Mouse (Mus musculus) c-Kit-positive CD71-negative TER-119-negative erythroid progenitor cells, embryonic 14.5 days (primary cell): ENCODE measurements around the gene Olfr961.

ENCODE experiments used
- DNase-seq: peaks from one replicate; pipeline ENCODE4 v3.0.0-alpha.2; 2013; ENCODE audit warnings: low read depth

Gene Olfr961

DNA sequence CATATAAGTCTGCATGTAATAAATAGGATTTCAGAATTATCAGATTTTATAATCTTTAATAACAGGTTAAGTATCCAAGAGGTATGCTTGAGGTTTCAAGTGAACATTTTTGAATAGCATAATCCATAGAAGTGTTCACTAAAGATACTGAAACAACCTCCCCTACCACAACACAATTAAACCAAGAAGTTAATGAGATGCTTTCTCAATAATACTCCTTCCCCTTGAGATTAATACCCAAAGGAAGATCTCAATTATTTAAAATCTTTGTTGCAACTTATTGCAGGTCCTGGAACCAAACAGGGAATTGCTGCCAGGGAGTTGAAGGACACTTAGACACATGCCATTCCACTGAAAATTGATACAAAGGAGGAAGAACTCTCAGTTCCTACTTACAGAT, at the start of gene Olfr961:
TSS of gene Olfr961 (plus strand) at position 301 of the 400 bp plus-strand sequence.
- no peak for DNase-seq

DNA sequence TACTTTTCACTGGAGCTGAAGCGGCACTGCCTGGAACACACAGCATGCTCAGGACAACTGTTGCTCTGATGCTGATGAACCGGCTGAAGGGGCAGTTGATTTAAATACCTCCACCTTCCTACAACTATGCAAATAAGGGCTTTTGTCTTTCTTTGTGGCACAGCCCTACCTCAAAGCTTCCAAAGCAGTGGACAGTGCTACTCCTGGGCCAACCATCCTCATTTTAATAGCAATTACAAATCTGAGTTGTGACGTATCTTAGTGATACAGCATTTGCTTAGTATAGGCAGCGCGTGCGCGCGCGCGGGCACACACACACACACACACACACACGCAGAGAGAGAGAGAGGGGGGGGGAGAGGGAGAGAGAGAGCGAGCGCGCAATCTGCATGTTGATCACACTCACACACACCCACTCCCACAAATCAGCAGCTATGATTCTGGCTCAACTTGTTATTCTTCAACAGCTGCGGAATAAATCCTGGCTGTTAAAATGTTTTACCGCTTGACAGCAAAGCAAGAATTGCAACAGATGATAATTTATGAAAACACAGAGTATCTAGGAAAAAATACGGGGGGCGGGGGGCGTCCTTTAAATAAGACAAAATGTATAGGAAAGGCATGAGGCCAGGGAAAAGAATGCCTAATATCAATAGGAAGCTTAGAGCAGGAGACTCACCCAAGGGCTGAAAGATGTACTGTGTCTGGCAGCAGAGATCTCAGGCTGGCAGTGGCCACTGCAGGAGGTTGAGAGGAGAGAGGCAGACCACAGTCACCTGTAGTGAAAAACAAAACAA, 42.2 kb upstream of the Olfr961 start:
- no peak for DNase-seq

DNA sequence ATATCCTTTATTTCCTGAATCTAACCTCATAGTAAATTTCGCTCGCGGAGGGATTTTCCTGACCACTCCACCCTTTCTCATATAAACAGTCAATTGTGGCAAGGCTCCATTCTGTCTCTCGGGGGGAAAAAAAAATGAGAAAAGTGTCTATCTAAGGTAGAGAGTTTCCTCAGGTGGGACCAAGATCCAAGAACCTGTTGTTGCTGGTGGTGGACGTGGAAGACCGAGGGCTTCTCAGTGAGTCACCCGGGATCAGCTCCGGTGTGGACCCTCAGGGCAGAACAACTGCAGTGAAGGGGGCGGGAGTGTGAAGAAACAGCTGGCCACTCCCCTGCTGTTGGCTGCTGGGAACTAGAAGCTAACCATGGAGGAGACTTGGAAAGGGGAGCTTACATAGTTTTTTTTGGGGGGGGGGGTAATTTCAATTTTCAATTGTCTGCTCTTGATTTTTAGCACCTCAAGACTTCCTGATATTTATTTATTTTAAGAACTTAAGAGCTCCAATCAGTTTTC, 41.5 kb upstream of the Olfr961 start:
- no peak for DNase-seq

DNA sequence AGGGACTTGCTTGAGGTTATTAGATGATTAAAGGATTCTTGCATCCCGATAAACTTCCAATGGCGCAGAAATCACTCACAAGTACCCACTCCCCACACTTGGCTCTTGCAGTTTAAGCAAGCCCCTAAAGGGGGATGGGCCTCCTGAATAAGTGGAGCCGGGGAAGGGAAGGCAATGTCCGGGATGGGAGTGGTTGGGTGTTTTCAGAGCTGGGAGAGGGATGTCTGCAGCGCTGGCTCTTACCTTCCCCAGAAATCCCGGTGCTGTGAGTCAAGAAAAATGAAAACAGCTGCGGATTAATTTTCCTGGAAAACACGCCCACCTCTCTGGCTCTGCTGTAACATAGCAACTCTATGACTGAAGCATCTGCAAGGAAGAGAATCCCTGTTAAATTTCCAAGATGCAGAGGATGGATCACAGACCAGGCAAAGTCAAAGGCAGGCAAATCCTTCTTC, 40.9 kb upstream of the Olfr961 start, which contains the start of gene AW551984:
TSS of gene AW551984 (minus strand) at position 405 of the 455 bp plus-strand sequence.
- DNase-seq, result no peak

DNA sequence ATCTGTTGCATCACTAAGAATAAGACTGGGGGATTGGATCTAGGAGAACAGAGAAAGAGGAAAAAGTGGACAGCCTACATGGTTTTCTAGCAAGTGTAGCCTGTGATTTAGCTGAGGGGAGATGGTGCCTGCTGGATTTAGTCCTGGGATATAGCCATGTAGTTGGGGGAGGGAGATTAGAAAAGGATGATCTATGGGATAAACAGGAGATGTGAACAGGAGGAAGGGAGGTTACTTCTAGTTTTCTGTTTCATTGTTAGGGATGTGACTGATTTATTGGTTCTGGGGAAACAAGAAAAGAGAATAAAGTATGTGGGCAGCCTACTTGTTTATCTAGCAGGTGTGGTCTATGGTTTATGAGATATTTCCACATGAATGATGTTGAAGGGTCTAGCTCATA, 36.4 kb upstream of the Olfr961 start:
- no peak for DNase-seq

DNA sequence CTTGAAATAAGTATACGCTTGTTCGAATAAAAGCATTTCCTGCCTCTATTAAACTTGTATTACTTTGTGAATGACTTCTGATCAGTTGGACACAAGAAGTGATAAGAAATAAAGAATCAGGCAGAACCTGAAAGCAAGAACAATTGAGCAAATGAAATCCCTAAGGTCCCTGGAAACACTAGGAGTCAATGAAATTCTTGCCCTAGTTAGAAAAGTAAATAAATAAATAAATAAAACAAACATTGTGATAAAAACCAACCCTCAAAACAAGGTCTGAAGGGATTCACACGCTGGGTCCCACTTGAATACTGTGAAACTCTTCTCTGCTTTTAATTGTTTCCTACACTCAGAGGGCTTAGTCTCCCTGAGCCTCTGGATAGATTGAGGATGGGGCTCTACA, 34.5 kb upstream of the Olfr961 start, which contains the start of gene Olfr148:
TSS of gene Olfr148 (plus strand) at position 301 of the 400 bp plus-strand sequence.
- DNase-seq, result no peak

DNA sequence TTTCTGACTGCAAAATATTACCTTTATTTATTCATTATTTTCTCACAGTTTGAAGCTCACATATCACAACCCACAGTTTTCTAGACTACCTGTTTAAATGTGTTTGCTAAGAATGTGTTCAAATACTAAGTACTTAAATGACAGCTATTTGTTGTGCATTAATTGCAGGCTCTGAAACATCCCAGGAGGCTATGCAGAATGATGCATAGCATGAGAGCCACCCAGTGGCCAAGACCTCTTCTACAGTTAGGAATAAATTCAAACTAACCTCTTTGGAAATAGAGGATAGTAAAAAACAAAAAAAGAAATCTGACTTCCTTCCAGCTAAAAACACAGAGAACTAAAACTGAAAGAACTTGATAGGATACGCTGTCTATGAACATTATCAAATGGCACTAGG, 32.9 kb upstream of the Olfr961 start:
- DNase-seq, result no peak

DNA sequence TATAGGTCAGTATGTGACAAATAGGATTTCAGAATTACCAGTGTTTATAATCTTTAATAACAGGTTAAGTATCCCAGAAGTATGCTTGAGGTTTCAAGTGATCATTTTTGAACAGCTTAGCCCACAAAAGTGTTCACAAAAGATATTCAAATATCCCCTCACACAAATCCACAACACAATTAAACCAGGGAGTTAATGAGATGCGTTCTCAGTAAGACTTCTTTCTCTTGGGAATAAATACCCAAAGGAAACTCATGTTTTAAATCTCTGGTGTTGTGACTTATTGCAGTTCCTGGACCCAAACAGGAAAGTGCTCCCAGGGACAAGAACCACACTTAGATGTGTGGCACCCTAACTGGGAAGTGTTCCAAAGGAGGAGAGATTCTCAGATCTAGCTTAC, 23.8 kb upstream of the Olfr961 start, which contains the start of gene Olfr960:
TSS of gene Olfr960 (plus strand) at position 301 of the 400 bp plus-strand sequence.
- no peak for DNase-seq

DNA sequence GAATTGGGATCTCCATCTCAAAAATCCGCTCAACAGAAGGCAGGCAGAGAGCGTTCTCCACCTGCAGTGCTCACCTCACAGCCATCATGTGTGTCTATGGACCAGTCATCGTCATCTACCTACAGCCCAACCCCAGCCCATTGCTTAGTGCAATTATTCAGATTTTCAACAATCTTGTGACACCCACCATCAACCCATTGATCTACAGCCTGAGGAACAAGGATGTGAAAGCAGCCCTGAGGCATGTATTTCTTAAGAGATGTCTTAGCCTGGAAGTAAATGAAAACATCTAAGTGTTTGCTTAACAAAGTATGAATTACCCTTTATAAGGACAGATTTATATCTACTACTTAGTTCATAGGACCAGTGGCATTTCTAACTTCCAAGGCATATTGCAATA, 21.1 kb upstream of the Olfr961 start:
- DNase-seq, result no peak

DNA sequence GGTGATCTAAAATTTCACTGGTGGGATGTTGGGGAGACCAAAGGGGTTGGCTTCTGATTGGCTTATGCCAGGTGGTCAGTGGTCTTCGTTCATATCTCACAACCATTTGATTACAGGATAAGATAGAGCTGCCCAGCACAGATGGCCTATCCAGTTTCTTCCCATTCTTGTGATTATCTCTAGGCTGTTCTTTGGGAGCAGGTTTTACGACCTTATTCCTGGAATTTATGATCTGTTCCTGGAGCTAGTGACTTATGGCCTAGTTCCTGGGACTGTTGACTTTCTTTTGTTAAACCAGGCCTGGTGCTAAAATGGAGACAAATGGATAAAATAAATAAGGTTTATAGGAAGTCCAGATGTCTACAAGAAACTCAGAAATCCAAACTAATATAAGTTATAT, 20.2 kb upstream of the Olfr961 start:
- DNase-seq, result no peak

DNA sequence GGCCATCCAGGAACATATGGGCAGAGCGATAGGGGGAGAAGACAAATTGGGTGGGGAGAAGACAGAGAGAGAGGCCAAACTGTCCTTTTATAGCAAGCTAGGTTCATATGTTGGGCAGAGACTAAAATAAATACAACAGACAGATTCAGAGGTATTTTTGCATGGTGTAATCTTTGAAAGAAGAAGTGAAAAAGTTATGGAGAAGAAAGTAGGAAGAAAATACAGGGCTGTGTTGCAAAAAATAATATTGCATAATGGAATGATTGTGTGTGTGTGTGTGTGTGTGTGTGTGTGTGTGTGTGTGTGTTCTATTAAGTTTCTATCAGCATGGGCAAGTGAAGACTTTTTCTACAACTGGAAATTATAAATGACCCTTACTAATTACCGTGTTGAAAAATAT, 15.8 kb upstream of the Olfr961 start:
- no peak for DNase-seq

DNA sequence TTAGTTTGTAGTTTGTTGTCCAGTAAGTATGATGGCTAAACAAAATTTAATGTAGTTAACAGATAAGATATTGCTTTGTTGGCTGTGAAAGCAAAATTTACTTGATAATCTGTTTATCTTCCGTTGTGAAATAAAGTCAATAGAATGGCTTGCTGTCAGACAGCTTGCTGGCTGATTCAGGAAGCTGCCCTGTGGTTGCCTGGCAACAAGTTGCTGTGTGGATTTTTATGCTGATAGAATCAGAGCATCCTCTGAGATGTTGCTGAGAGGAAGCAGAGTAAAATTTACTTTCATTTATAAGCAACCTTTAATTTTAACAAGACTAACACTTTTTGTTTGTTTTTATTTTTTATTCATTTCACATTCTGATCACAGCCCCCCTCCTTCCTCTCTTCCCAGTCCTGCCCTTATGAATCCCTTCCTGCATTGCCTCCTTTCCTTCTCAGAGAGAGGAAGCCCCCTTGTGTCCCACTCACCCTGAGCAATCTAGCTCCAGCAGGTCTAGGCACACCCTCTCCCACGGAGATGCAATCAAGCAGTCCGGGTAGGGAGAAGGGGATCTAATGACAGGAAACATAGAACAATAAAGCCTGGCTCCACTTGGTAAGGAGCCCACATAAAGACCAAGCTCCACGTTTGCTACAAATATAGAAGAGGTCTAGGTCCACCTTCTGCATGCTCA, 10.8 kb upstream of the Olfr961 start:
- no peak for DNase-seq

DNA sequence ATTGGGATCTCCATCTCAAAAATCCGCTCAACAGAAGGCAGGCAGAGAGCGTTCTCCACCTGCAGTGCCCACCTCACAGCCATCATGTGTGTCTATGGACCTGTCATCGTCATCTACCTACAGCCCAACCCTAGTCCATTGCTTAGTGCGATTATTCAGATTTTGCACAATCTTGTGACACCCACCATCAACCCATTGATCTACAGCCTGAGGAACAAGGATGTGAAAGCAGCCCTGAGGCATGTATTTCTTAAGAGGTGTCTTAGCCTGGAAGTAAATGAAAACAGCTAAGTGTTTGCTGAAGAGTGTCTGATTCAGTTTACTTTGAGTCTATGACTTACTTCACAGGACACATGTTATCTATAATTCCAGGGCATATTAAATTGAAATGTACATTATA, 2.5 kb downstream of the Olfr961 start:
- DNase-seq, result no peak

DNA sequence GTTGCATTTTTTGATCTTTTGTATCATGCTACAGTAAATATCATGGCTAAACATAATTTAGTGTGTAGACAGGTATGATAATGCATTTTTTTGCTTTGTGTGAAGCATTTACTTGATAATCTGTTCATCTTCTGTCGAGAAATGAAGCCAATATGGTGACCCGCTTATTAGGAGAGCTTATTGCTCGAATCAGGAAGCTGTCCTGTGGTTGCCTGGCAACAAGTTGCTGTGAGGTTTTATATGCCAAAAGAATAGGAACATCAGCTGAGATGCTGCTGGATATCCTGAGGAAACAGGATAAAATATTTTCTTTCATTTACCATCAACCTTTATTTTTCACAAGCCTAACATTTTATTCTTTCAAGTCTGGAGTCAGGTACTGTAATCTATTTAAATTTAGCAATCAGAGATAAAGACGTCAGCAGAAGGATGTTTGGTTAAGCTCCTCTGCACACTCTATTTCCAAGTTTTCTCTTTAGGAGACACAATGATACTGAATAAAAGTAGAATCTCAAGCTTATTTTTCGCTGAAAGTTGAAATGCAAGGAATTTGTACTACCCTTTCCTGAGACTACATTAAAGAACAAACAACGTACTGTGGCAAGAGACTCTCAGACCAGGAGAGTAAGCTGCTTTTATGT, 10.0 kb downstream of the Olfr961 start:
- DNase-seq, result no peak

DNA sequence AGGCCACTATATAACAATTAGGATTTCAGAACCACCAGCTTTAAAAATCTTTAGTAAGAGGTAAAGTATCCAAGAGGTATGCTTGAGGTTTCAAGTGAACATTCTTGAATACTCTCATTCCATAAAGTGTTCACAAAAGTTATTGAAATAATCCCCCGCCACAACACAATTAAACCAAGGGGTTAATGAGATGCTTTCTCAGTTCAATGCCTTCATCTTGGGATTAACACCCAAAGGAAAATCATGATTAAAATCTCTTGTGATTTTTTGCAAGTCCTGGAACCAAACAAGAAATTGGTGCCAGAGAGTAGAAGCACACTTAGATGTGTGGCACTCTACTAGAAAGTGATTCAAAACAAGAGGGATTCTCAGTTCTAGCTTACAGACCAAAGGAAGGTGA, 22.0 kb downstream of the Olfr961 start, which contains the start of gene Olfr963:
TSS of gene Olfr963 (plus strand) at position 301 of the 400 bp plus-strand sequence.
- no peak for DNase-seq

DNA sequence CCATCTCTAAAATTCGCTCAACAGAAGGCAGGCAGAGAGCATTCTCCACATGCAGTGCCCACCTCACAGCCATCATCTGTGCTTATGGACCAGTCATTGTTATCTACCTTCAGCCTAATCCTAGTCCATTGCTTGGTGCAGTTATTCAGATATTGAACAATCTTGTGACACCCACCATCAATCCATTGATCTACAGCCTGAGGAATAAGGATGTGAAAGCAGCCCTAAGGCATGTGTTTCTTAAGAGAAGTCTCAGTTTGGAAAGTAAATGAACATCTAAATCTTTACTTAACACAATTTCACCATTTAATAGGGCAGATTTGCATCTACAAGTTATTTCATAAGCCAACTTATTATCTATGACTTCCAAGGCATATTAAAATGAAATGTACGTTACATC, 24.8 kb downstream of the Olfr961 start:
- DNase-seq, result no peak

DNA sequence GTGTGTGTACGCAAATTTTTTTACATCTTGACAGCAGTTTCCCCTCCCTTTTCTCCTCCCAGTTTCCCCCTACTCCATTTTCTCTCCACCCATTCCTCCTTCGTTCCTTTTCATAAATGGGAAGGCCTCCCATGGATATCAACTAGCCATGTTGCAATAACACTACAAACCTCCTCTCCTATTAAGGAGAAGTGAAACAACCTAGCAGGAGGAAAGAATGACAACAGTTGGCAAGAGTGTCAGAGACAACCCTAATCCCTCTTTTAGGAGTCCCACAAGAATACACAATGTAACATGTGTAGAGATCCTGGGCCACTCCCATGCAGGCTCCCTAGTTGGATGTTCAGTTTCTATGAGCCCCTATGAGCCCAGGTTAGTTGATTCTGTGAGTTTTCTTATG, 29.9 kb downstream of the Olfr961 start:
- DNase-seq, result no peak

DNA sequence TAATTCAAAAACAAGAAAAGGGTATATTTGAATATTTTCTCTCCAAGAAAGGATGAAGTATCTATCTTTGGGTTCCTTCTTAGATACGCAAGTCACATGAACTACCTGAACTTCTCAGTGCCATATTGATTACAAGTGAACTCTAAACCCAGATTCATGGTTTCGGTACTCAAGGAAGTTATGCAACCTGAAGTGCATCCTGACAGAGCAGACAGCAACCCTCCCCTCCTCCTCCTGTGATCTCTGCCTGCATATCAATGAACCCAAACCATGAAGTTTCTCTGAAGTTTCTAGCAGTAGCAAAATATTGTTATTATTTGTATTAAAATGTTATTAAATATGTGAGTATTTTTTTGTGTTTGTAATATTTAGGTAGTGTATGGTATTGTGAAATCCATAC, 33.7 kb downstream of the Olfr961 start:
- DNase-seq, result no peak

DNA sequence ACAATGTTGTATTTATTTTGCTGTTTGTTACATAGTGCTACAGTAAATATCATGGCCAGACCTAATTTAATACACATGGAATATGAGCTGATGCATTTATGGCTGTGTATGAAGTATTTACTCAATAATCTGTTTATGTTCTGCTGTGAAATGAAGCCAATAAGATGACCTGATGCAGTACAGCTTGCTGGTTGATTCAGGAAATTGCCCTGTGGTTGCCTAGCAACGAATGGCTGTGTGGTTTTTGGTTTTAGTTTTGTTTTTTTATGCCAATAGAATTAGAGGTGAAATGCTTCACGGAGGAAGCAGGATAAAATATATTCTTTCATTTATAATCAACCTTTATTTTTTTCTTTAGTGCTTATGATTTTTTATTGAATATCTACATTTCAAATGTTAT, 34.4 kb downstream of the Olfr961 start:
- DNase-seq, result no peak
